Comparison of ENCODE assay signal across 18 mouse cellular contexts in genomic region chr17:33784939-33785338, GRCm38 (mm10).
"Had no signal": no experiment of that assay in that cellular context is flagged by ENCODE, and none has a peak within 500 bp of the region (broad histone marks: within the 10 kb centered on the region; RNA-seq: fewer than 3 reads in every experiment).

No protein-coding gene starts in this region.

- H3K4me3 ChIP-seq: limb, embryonic 12.5 days; limb, embryonic 15.5 days; liver, embryonic 13.5 days; neural tube, embryonic 12.5 days; neural tube, embryonic 15.5 days had no signal

- DNase-seq: kidney, adult 2 months; kidney, postnatal 36 days; left cerebral cortex, postnatal 4 days; liver, embryonic 13.5 days; lung, adult 2 months; lung, postnatal 14 days; lung, postnatal 4 days; midbrain, embryonic 14.5 days; right cerebral cortex, adult 18-20 months; right cerebral cortex, postnatal 14 days; right cerebral cortex, postnatal 4 days; thymus, postnatal 25 days had no signal

- H3K27ac ChIP-seq: kidney, postnatal 0 days; limb, embryonic 12.5 days; limb, embryonic 15.5 days; liver, embryonic 13.5 days; neural tube, embryonic 12.5 days; neural tube, embryonic 15.5 days; stomach, postnatal 0 days had no signal
